Mouse (Mus musculus) heart, embryonic 13.5 days (tissue): Measurements from ENCODE around the gene Abca17. TPM values are rescaled to one million over a fixed set of nuclear protein-coding genes. Genes with fewer than 3 reads are reported as not detected.

Experiments used
- microRNA-seq: library from miRNA; unstranded; fragments of <30 nt; microRNA quantifications from one replicate; pipeline ENCODE4, GENCODE M21; 2016
- polyA plus RNA-seq: library from polyadenylated mRNA; unstranded; fragments of >200 nt; fragmentation: Nextera tagmentation; extraction: Ambion mirVana; gene quantifications from 2 replicates; pipeline ENCODE4 v1.2.1, GENCODE M21; 2015

Gene Abca17
- polyA plus RNA-seq, 1 experiment from 2014 or later: 0.11 TPM

Small RNA genes within 50 kb of the gene (microRNA-seq; reads per million reads assigned to microRNA genes)
- gene Gm24427 (not detected), gene Mir5134 (0.61 reads per million), gene Mir6965 (0.82 reads per million)

Other genes with a start within 250 kb of the Abca17 start
- 30.7 and 35.1 TPM in 2 replicates for gene Pdpk1, start 200.1 kb downstream of the Abca17 start, polyA plus RNA-seq
- 27.0 and 31.2 TPM in 2 replicates for gene Amdhd2, start 187.3 kb downstream of the Abca17 start, polyA plus RNA-seq
- 544 and 567 TPM in 2 replicates for gene Atp6v0c, start 181.4 kb downstream of the Abca17 start, polyA plus RNA-seq
- 4.2 and 5.2 TPM in 2 replicates for gene Tbc1d24, start 145.5 kb downstream of the Abca17 start, polyA plus RNA-seq
- 1.9 and 2.0 TPM in 2 replicates for gene Ntn3, start 141.5 kb downstream of the Abca17 start, polyA plus RNA-seq
- 6.2 and 7.0 TPM in 2 replicates for gene Tedc2, start 130.2 kb downstream of the Abca17 start, polyA plus RNA-seq
- 37.2 and 38.4 TPM in 2 replicates for gene Ccnf, start 99.6 kb downstream of the Abca17 start, polyA plus RNA-seq
- 6.2 and 6.4 TPM in 2 replicates for gene Abca3, start 882 bp upstream of the Abca17 start, polyA plus RNA-seq
- 234 and 235 TPM in 2 replicates for gene Rnps1, start 63.5 kb upstream of the Abca17 start, polyA plus RNA-seq
- 234 and 266 TPM in 2 replicates for gene Eci1, start 75.6 kb upstream of the Abca17 start, polyA plus RNA-seq
- gene Dnase1l2, start 92.0 kb upstream of the Abca17 start, polyA plus RNA-seq: 1.5 and 1.7 TPM in 2 replicates
- gene E4f1, start 119.2 kb upstream of the Abca17 start, polyA plus RNA-seq: 24.5 and 25.9 TPM in 2 replicates
- gene Pgp, start 119.3 kb upstream of the Abca17 start, polyA plus RNA-seq: 61.3 and 66.8 TPM in 2 replicates
- gene Bricd5, start 122.8 kb upstream of the Abca17 start, polyA plus RNA-seq: 0.27 TPM in 1 of 2 replicates, not detected in the other
- 18.1 TPM in 2 replicates for gene Mlst8, start 128.0 kb upstream of the Abca17 start, polyA plus RNA-seq
- gene Caskin1, start 137.5 kb upstream of the Abca17 start, polyA plus RNA-seq: 0.55 and 0.76 TPM in 2 replicates
- 72.5 and 76.1 TPM in 2 replicates for gene Traf7, start 176.9 kb upstream of the Abca17 start, polyA plus RNA-seq
- 1.0 and 1.4 TPM in 2 replicates for gene Rab26, start 183.1 kb upstream of the Abca17 start, polyA plus RNA-seq
- 10.9 and 14.2 TPM in 2 replicates for gene Pkd1, start 198.8 kb upstream of the Abca17 start, polyA plus RNA-seq